Mouse (Mus musculus) liver, embryonic 14.5 days (tissue): ENCODE results near the gene Whrn. TPM values are rescaled to one million over a fixed set of nuclear protein-coding genes. Genes with fewer than 3 reads are reported as not detected.

Experiments used
- ATAC-seq: fragments of 200-750 bp; cut with Nextera tagmentation; 2 replicates; pipeline ENCODE4 v1.8.0; 2017; ENCODE audit warnings: moderate number of reproducible peaks, mild to moderate bottlenecking, moderate library complexity; ENCODE audit not compliant: insufficient read depth
- DNase-seq, 3 experiments: peaks; one replicate each; pipeline ENCODE4 v3.0.0-alpha.2; 2012 to 2013; ENCODE audit warnings: low read depth in 3 of 3, low spot score in 3 of 3
- H3K27ac ChIP-seq: fragments of 300-500 bp; sonication (generic); 2 replicates; pipeline ENCODE4 v1.5.1; 2014; ENCODE audit warnings: moderate library complexity, mild to moderate bottlenecking, control low read depth, inconsistent platforms
- H3K27me3 ChIP-seq: fragments of 300-500 bp; sonication (generic); 2 replicates; pipeline ENCODE4 v1.6.1; 2014; ENCODE audit warnings: mild to moderate bottlenecking, low read length, moderate library complexity; ENCODE audit not compliant: control insufficient read depth, insufficient read depth
- H3K36me3 ChIP-seq: fragments of 300-500 bp; sonication (generic); replicated peaks from 2 replicates; pipeline ENCODE4 v1.6.1; 2014; ENCODE audit warnings: low read depth; ENCODE audit not compliant: control insufficient read depth, insufficient read depth
- H3K4me1 ChIP-seq, 2 experiments: fragments of 200-500 bp in 1 of 2; fragments of 300-500 bp in 1 of 2; sonication (generic) in 1 of 2; replicated peaks; 2 replicates each; pipeline ENCODE4 v1.6.1; 2012 to 2014; ENCODE audit warnings: antibody characterized with exemption in 1 of 2, inconsistent platforms in 1 of 2, low read length in 1 of 2; ENCODE audit not compliant: control insufficient read depth in 2 of 2, insufficient read depth in 2 of 2
- H3K4me2 ChIP-seq: fragments of 300-500 bp; sonication (generic); 2 replicates; pipeline ENCODE4 v1.6.1; 2014; ENCODE audit warnings: low read depth, mild to moderate bottlenecking, control low read depth, moderate library complexity
- H3K4me3 ChIP-seq, 2 experiments: fragments of 200-500 bp in 1 of 2; fragments of 300-500 bp in 1 of 2; sonication (generic) in 1 of 2; 2 replicates each; pipeline ENCODE4 v1.5.1; 2012 to 2014; ENCODE audit warnings: low read depth in 2 of 2, low read length in 2 of 2, mild to moderate bottlenecking in 2 of 2, control low read depth in 1 of 2, inconsistent platforms in 1 of 2, moderate library complexity in 1 of 2; ENCODE audit not compliant: insufficient read depth in 1 of 2
- H3K9ac ChIP-seq: fragments of 300-500 bp; sonication (generic); replicated peaks from 2 replicates; pipeline ENCODE4 v1.6.1; 2014; ENCODE audit warnings: mild to moderate bottlenecking, control low read depth, moderate library complexity
- H3K9me3 ChIP-seq: fragments of 300-500 bp; sonication (generic); 2 replicates; pipeline ENCODE4 v1.6.1; 2016; ENCODE audit warnings: low read length, mixed read lengths; ENCODE audit not compliant: control insufficient read depth
- CTCF ChIP-seq: IDR thresholded peaks from 2 replicates; pipeline ENCODE4 v1.5.1; 2016; ENCODE audit warnings: antibody characterized with exemption, low read depth, control low read depth
- EP300 ChIP-seq: IDR thresholded peaks from 2 replicates; pipeline ENCODE4 v1.6.1; 2016; ENCODE audit warnings: antibody characterized with exemption, low read depth
- WGBS: fragments of 180-500 bp; shearing (Covaris S2); extraction: QIAGEN DNeasy Blood & Tissue Kit; methylation state at CpG from one replicate; pipeline ENCODE4 v1.1.7; 2014; ENCODE audit not compliant: insufficient replicate concordance; 5-methylcytosine and 5-hydroxymethylcytosine counted together
- polyA plus RNA-seq, 2 experiments: library from polyadenylated mRNA; depleted of rRNA in 1 of 2; stranded (reverse) in 1 of 2; unstranded in 1 of 2; fragments of >200 nt; fragmentation: Nextera tagmentation in 1 of 2; extraction: Ambion mirVana in 1 of 2; gene quantifications; 2 replicates each; pipeline versions ENCODE4 v1.2.1 to v1.2.3; 2012 to 2014

Whrn gene
- polyA plus RNA-seq, 2 experiments: 0.29 to 0.61 TPM

DNA sequence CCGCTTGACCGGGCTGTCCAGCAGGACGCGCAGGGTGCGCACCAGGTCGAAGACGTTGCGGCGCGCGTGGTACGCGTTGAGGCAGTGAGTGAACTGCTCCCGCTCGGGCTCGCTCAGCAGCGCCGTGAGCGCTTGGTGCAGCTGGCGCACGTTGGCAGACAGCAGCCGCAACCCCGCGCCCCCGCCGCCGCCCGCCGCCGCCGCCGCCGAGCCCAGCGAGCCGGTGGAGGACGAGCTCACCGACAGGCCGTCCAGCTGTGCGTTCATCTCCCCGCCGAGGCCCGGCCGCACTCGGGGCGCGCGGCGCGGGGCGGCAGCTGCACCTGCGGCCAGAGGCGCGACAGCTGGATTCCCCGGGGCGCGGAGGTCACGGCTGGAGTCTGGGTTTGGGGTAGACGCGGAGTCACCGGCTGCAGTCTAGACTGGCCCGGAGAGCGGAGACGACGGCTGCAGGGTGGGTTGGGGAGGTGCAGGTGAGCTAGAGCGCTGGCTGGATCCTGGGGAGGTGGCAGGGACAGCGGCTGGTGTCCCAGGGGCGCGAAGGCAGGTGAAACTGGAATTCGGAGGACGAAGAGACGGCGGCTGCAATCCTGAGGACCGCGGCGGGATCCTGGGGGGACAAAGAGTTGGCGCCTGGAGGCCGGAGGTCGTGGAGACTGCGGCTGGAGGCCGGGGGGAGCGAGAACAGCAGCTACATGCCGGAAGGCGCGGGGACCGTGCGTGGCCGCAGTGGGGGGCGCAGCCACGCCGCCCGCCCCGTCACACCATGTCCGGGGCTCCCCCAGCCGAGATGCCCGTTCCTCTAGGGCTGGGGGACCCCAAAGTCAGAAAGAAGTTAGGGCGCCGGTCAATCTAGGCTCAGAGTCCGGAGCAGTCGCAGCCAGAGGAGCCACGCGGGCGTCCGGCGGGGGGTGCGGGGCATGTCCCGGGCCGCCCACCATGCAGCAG is 550 bp downstream of the Whrn start:
- no peaks in the 10 kb centered on the region for H3K9me3 ChIP-seq
- WGBS: 2% methylated on average over 106 of the region's 107 CpGs
- peak overlapping the region; percentile 6 to 40 for H3K4me3 ChIP-seq
- no peaks in the 10 kb centered on the region for H3K36me3 ChIP-seq
- no peaks in the 10 kb centered on the region; a peak in 1 of 4 replicates for H3K4me1 ChIP-seq
- H3K27me3 ChIP-seq: peaks cover 34% of the 10 kb centered on the region
- DNase-seq: no peak
- H3K27ac ChIP-seq: no peak overlapping the region
- H3K4me2 ChIP-seq: peak overlapping the region; percentile 48
- H3K9ac ChIP-seq: no peak overlapping the region
- peak; percentile 31; the same call in 1 of the 2 replicates for ATAC-seq
- TF ChIP-seq CTCF (no peak), EP300 (no peak)

DNA sequence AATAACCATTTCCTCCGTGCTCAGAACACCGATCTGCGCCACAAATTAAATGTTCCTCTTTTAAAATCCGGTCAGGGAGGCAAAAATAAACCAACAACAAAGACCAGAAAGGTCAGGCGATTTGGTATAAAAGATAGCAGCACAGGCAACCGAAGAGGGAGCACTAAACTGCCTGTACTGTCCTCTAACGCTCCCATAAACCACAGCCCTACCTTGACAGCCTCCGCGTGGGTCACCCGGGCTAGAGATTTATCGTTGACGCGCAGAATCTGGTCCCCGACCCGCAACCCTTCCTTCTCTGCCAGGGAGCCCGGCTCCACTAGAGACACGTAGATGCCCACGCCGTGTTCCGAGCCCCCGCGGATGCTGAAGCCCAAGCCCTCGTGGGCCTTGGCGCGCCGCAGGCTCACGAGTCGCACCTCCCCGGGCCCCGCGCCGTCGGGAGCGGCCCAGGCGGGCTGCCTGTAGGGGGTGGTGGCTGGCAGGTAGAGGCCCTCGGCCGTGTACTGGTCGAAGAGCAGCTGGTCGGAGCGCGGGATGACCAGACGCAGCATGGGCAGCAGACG is 1.3 kb downstream of the Whrn start:
- Histone ChIP-seq H3K27me3 (peaks cover 34% of the 10 kb centered on the region), H3K9ac (no peak overlapping the region), H3K36me3 (no peaks in the 10 kb centered on the region), H3K9me3 (no peaks in the 10 kb centered on the region), H3K4me1 (no peaks in the 10 kb centered on the region; a peak in 1 of 4 replicates), H3K27ac (no peak overlapping the region), H3K4me2 (peak overlapping the region; percentile 48), H3K4me3 (peak overlapping the region in 1 of 2 experiments; percentile 40; a peak in 2 of 4 replicates)
- no peak for TF ChIP-seq EP300
- TF ChIP-seq CTCF: no peak
- no peak; the same call in 1 of the 2 replicates for ATAC-seq
- no peak for DNase-seq
- WGBS: 2% methylated on average over 42 of the region's 43 CpGs

DNA sequence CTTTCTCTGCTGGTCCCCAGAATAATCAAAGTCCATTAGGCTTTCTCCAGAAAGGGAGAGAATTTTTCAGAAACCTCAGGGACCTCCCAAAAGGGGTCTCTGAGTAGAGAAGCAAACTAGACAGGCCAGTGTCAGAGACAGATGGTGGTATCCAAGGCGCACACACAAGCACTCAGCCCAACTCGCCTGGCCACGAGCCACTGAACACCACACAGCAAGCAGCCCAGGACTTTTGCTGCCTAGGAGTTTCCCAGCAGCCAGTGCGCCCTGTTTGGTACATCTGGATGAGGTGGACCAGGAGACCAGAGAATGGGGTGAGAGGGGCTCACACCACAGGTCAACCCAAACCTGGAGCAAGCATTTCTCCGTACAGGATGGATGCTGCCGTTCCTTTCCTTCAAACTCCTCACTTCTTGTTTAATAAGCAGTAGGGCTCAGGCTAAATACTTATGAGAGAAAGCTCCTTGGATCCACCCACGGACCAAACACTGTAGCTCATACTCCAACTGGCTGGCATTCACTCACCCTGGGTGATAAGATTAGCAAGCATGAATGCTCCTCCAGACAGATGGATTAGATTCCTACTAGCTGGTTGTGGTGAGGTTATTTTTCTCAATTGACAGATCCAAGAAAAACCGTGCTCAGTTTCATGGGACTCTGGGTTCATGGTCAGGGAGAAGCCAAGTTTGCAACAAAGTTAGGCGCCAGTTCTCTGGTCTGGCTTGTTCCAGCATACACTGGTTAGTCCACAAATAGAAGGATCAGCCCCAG is 2.3 kb downstream of the Whrn start:
- Histone ChIP-seq H3K27me3 (peaks cover 34% of the 10 kb centered on the region), H3K4me3 (no peak overlapping the region), H3K27ac (no peak overlapping the region), H3K9me3 (no peaks in the 10 kb centered on the region), H3K9ac (no peak overlapping the region), H3K4me1 (no peaks in the 10 kb centered on the region; a peak in 1 of 4 replicates), H3K36me3 (no peaks in the 10 kb centered on the region), H3K4me2 (no peak overlapping the region)
- TF ChIP-seq EP300 (no peak), CTCF (no peak)
- WGBS: 51% methylated on average over 9 of the region's 9 CpGs
- no peak for ATAC-seq
- DNase-seq: no peak

DNA sequence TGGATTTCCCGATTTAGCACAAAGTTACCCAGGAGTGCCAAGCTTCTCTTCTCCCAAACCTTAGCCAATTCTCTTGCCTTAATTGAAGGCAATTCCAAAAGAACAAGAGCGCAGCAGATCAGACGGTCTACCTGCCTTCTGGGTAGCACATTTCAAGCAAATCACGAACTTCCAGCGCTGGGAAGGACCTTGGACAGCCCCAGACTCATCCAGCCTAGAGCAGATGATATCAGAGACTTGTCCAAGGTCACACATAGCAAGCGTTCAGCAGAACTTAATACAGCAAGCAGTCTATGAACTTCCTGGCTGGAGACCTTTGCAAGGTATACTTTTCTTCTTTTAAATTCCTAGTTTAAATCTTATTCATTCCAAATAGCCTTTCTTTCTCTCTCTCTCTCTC is 4.3 kb downstream of the Whrn start:
- Histone ChIP-seq H3K4me3 (no peak overlapping the region), H3K27me3 (peaks cover 34% of the 10 kb centered on the region), H3K9ac (no peak overlapping the region), H3K36me3 (no peaks in the 10 kb centered on the region), H3K4me1 (no peaks in the 10 kb centered on the region; a peak in 1 of 4 replicates), H3K4me2 (no peak overlapping the region), H3K9me3 (no peaks in the 10 kb centered on the region), H3K27ac (no peak overlapping the region)
- DNase-seq (no peak), ATAC-seq (no peak)
- TF ChIP-seq EP300: no peak
- 57% methylated on average over 6 of the region's 6 CpGs for WGBS
